Mouse (Mus musculus): ENCODE results near the gene Kdm8. TPM values are rescaled to one million over a fixed set of nuclear protein-coding genes. Genes with fewer than 3 reads are reported as not detected.
"Not testable (repeated sequence)": the region's sequence is repeated elsewhere in the genome, so short reads cannot be mapped to it uniquely, and the experiment has no call there.

Kdm8 gene
- total RNA-seq (2021), result 1 to 10 TPM; 3.6 to 5.2 TPM
- long read RNA-seq, experiment 1, transcript Kdm8-201 (8 exons, 2,389 nt), result major isoform, 7 of 7 reads
- long read RNA-seq, experiment 1, partial matches to known transcripts, result 0 of 7 reads
- long read RNA-seq, experiment 1, other reads (novel, unspliced or antisense), result 0 of 7 reads
- long read RNA-seq, experiment 2, partial matches to known transcripts, result 0 of 1 reads
- long read RNA-seq, experiment 2, other reads (novel, unspliced or antisense), result 0 of 1 reads

DNA sequence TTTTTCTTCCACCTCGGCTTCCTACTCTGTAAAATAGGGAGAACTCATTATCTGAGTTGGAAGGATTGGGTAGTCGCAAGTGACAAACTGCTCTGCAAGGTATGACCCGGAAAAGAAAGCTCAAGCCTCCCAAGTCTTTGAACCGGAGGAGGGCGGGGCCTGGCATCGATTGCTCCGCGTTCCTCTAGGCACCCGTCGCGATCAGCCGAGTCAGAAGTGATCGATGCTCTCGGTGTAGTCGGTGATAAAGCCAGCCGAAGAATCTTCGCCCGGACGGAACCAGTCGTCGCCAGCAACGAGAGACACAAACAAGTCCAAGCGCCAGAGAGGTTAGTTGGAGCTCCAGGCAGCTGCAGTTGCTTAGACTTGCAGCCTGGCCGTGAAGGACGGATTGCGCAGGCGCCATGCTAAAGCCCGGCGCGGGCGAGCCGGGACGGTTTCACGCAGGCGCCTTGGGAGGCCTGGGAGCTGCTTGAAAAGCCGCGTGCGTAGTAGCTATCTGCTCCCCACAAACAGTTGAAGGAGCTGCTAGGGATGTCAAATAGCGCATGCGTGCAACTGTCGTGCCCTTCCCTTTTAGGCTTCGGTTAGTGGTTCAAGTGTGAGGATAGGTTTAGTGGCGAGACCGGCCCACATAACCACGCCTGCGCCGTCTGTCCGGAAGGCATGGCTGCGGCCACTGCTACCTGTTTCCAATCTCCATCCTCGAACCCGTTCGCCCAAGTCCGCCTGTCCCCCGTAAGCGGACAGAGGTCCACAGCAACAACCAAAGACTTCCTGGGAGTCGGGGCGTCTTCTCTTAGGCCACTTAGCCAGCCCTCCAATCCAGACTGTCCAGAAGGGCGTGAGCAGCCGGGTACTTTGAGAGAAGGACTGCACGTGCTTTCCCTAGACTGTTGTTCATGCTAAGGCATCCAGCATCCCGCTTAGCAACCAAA lies at the start of gene Kdm8:
Kdm8 (plus strand) TSS at position 213 of the 938 bp plus-strand sequence.
- DNase-seq, result peak; percentile 95 to 96

GRCm38 (mm10) chr7:125398116-125398515 lies 46.4 kb upstream of the Kdm8 start:
- peak in 1 of 2 experiments; percentile 18 for DNase-seq

DNA sequence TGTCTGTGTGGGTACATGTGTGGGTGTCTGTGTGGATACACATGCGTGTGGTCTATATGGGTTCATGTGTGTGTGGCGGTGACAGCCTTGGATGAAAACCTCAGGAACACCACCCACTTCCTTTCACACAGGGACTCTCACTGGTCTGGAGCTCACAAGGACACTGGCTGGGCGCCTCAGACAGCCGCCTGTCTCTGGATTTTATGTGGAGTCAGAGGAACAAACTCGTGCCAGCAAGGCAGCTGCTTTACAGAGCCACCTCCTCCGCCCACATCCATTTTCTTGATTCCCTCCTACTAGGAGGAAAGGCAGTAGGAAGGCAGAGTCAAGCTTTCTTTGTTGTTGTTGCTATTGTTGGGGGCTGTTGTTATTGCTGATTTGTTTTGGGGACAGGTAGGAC lies 45.8 kb upstream of the Kdm8 start:
- DNase-seq, result peak; percentile 15 to 22

DNA sequence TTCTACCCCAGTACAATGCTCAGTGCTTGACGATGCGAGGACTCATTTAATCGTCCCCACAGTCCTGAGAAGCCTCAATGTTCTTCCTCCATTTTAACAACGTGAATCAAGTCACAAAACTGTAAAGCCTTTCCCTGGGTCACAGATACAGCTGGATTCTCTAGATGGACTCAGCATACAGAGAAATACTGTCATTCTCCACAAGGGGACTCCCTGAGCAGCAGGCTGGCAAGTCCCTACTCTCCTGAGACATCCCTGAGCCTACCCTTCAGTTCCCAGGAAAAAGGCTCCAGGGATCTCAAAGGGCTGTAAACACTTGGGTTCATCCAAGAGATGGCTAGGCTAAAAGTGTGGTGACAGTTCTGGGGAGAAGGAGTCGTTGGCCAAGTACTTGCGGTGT lies 37.3 kb upstream of the Kdm8 start:
- no peak for DNase-seq

DNA sequence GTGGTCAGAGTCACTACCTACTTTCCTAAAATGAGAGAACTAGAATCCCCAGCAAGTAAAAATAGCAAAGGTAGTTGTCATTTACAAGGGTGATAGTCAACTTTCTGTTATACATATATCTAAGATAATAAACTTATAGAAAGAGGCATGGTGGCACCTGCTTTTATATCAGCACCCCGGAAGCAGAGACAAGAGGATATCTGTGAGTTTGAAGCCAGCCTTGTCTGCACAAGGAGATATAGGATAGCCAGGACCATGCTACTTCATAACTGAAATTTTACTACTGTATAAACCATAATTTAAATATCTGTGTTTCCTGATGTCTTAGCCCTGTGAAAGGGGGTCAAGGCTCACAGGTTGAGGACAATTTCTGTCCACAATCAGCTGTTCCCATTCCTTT lies 29.4 kb upstream of the Kdm8 start:
- DNase-seq, result no peak

- no peak for DNase-seq
Observed at GRCm38 (mm10) chr7:125415776-125416175, 28.7 kb upstream of the Kdm8 start.

DNA sequence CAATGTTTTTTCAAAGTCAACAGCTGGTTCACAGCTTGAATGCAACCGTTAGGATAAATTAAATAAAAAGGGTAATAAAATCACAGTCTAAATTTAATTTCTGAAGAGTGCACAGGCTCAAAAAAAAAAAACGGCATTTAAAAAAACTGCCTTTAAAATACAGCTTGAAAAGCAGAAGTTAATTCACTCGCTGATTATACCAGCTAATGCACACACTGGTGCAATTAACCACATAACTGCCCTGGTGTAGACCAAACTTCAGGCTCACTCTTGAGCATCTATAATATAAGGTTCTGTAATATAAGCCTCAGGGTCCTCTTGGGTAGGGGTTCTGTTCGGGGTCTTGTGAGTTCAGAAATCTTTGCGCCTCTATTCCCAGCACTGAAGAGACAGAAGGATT lies 27.7 kb upstream of the Kdm8 start:
- DNase-seq, result no peak

- no peak for DNase-seq
Observed at GRCm38 (mm10) chr7:125418413-125418812, 26.1 kb upstream of the Kdm8 start.

DNA sequence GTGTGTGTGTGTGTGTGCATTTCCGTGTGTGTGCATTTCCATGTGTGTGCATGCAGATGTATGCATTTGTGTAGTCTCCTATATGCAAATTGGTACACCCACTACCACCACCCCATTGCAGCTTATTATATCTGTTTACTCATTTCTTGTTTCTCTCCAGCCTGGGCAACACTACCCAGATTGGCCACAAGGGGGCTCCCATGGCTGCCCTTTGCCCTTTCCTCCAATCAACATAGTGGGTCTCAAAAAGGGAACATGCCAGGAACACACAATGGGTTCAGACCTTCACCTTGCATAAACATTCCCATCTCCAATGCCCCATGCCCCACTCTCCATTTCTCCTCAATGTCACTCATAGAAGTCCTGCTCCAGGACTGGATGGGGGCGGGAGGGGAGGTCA lies 24.3 kb upstream of the Kdm8 start:
- peak; percentile 18 to 62 for DNase-seq

- no peak for DNase-seq
Observed at GRCm38 (mm10) chr7:125421911-125422310, 22.6 kb upstream of the Kdm8 start.

GRCm38 (mm10) chr7:125423056-125423455 lies 21.4 kb upstream of the Kdm8 start:
- no peak for DNase-seq

DNA sequence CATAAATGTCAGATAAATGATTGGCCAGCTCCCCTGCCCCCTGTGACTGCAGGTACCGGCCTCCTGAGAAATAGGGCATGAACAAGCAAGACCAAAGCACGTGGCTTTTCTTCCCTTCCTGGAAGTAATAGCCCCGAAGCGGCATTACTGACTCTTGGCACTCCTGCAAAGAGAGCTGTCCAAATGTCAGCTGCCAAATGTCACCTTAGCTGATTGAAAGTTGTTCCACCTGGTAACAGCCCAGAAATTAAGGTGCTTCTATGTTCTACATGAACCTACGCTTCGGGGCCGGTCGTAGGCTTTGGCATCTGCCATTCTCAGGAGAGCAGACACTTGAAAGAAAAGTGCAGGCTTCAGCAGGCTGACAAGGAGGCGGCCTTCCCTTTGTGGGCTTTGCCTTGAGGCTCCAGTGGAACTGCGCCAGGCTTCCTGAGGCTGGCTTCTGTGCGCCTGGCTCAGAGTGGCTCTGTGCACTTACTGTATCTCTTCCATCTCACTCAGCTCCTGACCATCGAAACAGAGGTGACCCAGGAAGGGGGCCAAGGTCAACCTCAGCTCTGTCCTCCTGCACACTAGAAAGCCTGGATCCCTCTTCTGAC lies 16.9 kb upstream of the Kdm8 start:
- DNase-seq, result peak in 1 of 2 experiments; percentile 9

DNA sequence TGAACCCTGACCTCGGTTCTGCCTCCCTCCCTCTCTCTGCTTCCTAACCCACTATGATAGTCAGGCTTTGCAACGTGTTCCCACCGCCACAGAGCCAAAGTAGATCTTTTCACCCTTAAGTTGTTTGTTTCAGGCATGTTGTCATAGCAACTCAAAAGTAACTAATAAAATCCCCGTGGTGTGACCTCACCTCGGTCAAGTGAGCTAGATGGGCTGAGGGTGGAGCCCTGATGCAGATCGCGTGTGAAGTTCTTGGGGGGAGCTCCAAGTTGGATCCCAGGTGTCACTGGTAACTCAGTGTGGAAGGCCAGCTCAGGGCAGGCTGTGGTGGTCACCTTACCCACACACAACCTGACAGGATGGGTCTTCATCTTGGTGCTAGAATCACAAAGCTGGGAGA lies 16.1 kb upstream of the Kdm8 start:
- DNase-seq, result no peak

GRCm38 (mm10) chr7:125428816-125429500 lies 15.5 kb upstream of the Kdm8 start:
- DNase-seq, result not testable (repeated sequence)

DNA sequence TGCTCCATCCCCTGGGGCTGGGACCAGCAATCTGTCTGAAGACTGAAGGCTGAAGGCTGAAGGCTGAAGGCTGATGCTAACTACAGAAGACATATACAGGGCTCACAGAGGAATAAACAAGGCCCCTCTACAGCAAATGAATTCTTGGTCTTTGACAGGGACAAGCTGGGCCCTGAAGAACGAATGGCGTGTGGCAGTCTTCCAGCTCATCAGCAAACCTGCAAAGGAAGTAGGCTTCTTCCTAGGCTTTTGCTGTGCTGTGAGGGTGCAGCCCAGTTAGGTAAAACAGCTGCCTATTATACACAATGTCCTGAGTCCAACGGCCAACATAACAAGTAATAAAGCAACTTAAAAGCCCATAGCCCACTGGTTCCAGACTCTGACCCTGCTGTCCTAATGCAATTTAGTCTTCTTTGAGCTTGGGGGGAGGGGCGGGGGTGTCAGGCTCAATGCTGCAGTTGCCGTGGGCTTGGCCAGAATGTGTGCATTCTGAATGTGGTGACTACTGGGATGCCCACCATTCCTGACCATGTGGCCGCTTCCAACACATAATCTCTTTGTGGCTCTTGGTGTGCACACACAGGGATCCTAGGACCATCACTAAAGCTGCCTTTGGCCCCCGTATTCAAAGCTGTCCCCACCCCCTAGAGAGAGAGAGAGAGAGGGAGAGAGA lies 14.2 kb upstream of the Kdm8 start:
- DNase-seq, result no peak

GRCm38 (mm10) chr7:125433874-125434273 lies 10.6 kb upstream of the Kdm8 start:
- no peak for DNase-seq

DNA sequence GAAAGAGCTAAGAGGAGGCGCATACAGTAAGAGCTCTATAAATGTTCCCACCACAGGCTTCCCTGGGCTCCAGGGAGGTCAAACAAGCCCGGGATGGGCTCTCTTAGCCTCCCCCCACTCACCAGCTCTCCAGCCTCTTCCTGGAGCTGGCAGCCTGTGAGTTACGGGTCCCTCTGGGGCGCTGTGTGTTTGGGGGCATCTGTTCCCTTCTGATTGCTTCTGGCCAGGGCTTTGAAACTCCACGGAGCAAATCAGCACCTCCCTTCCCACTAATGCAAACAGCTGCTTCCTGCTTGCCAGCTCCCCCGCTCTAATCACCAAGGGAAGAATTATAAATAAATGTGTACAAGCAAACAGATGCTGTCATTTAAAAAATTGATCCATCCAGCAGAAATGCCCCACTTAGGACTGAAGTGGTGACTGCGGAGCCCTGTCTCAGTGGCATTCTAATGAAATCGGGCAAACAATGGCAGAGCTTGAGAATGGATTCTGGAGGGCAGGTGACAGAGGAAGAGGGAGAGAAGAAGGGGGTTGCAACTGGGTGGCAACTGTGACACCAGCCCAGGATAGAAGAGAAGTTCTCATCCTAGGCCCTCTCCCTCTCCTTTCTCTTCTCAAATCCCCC lies 9.7 kb upstream of the Kdm8 start:
- DNase-seq, result no peak

DNA sequence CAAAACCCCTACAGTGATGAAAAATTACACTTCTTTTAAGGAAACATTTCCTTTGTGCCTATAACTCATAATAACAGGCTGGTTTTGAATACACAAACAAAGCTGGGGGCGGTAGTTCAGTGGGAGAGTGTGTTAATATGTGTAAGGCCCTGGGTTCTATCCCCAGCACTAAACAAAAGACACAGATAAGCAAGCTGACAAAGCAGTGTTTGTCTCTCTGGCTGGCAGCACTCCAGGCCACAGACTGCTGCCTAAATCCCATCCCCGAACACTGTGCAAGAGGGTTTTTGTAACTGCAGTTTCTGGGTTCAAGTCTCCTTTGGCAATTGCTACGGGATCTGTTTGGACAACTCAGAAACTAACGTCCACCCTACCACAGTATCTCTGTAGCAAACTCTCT lies 2.2 kb upstream of the Kdm8 start:
- no peak for DNase-seq

DNA sequence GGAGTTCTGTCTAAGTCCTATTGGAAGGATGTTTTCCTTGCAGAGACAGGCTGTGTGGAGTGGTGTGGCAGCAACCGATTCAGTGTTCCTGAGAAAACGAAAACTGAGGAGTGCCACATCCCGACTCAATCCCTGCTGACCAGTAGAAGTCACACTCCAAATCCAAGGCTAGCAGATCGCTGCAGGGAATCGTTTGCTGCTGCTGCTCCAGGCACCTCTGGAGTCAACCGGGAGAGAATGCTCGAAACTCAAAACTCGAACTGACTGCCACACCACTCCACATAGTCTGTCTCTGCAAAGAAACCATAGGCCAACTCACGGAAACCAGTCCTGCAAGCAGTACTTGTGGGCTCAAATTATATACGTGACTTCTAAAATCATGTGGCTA lies 406 bp upstream of the Kdm8 start:
- DNase-seq, result peak in 1 of 2 experiments; percentile 42

DNA sequence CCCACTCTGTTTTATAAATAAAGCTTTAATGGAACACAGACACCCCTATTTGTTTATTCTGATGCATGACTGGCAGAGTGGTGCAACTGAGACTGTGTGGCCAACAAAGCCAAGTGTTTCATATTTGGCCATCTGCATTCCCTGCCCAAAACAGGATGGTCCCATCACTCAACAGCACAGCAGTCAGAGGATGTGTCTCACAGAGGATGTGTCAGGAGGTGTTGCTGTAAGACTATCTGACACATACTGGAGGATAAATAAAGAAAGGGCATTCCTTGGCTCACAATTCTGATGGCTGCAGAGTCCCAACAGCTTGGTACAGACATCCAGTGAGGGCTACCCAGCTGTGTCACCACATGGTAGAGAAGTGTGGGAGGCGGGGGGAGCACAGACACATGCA lies 6.2 kb downstream of the Kdm8 start:
- DNase-seq, result no peak

DNA sequence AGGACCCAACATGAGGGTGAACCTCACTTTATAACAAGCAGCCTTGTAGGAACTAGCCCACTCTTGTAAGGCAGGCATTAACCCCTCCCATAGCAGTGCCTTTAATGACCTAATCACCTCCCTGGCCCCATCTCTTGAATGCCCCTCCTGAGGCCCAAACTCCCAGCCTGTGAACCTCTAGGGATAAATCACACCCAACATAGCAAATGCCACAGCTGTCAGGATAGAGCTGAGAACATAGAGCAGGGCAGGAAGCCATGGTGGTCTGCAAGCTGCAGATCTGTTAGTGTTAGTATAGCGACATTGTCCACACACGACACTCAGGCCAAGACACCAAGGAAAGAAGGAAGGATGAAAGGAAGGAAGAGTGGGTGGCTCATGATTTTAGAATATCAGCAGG lies 6.6 kb downstream of the Kdm8 start:
- DNase-seq, result no peak

DNA sequence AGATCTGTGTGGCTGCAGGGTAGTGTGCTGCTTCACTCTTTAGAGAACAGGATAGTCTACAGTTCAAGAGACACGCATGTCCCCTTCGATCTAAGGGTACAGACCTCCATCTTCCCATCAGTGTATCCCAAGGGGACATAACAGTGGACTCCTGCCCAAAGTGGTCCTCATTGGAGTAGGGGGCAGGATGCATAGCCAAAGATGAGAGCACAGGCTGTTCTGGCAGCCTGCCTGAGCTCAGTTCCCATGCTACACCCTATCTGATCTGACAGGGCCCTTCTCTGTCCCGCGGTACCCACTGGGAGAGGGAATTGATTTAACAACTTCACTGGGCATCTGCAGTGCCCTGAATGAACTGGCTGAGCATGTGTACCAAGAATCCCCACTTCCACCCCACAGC lies 9.2 kb downstream of the Kdm8 start:
- DNase-seq, result no peak

Measured in heart, adult 18-20 months (tissue).